Mouse (Mus musculus): ENCODE data around the gene Sema4c.
A peak's percentile ranks its signal among the peaks of the same experiment; 100 is the strongest.

Gene Sema4c

DNA sequence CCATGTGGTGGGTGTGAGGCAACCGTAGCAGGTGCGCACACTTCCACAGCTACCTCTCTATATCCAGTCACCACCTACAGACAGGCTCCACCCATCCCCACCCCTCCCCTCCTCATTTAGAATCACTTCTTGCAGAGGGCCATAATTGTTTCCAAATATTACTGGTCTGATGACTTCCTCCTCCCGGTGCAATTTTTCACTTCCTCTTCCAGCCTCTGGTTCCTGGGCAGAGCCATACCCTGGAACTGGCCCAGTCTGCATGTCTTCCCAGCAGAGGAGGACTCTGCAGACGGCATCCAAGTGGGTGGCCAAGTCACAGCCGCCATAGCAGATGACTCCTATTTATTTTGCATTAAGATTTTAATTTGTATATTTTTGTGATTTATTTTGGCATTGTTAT lies 49.9 kb downstream of the Sema4c start:
- no peak for DNase-seq (ENCODE audit: low spot score in 2 of 2)

- peak; percentile 62 to 78 for DNase-seq (ENCODE audit: low spot score in 2 of 2)
These were observed 56.9 kb downstream of the Sema4c start for GRCm38 (mm10) chr1:36501261-36501660.

Data from cerebellum, postnatal 4 days (tissue).